Mouse (Mus musculus) spleen, adult 2 months (tissue): ENCODE measurements around the gene Olfr930. TPM values are rescaled to one million over a fixed set of nuclear protein-coding genes. Genes with fewer than 3 reads are reported as not detected.

Source experiments
- DNase-seq, 2 experiments: peaks; one replicate each; pipeline versions ENCODE4 v3.0.0 to v3.0.0-alpha.2; 2012 to 2021; ENCODE audit warnings: low spot score in 2 of 2, low read depth in 1 of 2
- H3K27ac ChIP-seq: fragments of 200-500 bp; 2 replicates; pipeline ENCODE4 v1.5.1; 2012; ENCODE audit warnings: low read length, inconsistent platforms; ENCODE audit not compliant: insufficient read depth
- H3K27me3 ChIP-seq: fragments of 200-500 bp; 2 replicates; pipeline ENCODE4 v1.6.1; 2012; ENCODE audit warnings: mild to moderate bottlenecking, moderate library complexity, low read length, inconsistent platforms; ENCODE audit not compliant: control insufficient read depth, insufficient read depth
- H3K36me3 ChIP-seq: fragments of 200-500 bp; 2 replicates; pipeline ENCODE4 v1.6.1; 2012; ENCODE audit warnings: mild to moderate bottlenecking, low read length, inconsistent platforms; ENCODE audit not compliant: control insufficient read depth, insufficient read depth
- H3K4me1 ChIP-seq: fragments of 200-500 bp; 2 replicates; pipeline ENCODE4 v1.6.1; 2011; ENCODE audit warnings: inconsistent platforms; ENCODE audit not compliant: control insufficient read depth, insufficient read depth, insufficient read length
- H3K4me3 ChIP-seq: fragments of 200-500 bp; 2 replicates; pipeline ENCODE4 v1.5.1; 2011; ENCODE audit warnings: mild to moderate bottlenecking, inconsistent platforms; ENCODE audit not compliant: insufficient read depth, insufficient read length; ENCODE audit errors: extremely low read depth
- CTCF ChIP-seq: fragments of 200-500 bp; IDR thresholded peaks from 2 replicates; pipeline ENCODE4 v1.5.1; 2011; ENCODE audit warnings: mild to moderate bottlenecking, inconsistent platforms; ENCODE audit not compliant: insufficient read depth, insufficient read length, insufficient replicate concordance; ENCODE audit errors: extremely low read depth
- POLR2A ChIP-seq: fragments of 200-500 bp; IDR thresholded peaks from 2 replicates; pipeline ENCODE4 v1.6.1; 2011; ENCODE audit warnings: low read depth, low read length, inconsistent platforms
- WGBS: fragments of 180-500 bp; shearing (Covaris S2); methylation state at CpG from one replicate; pipeline ENCODE4 v1.1.7; 2018; 5-methylcytosine and 5-hydroxymethylcytosine counted together
- polyA plus RNA-seq: library from polyadenylated mRNA; depleted of rRNA; stranded (reverse); fragments of >200 nt; gene quantifications from 2 replicates; pipeline ENCODE4 v1.2.3, GENCODE M21; 2012; rRNA removed

Gene Olfr930
- not detected in 2 replicates for polyA plus RNA-seq

GRCm38 (mm10) chr9:38929509-38929908 lies at the start of gene Olfr930:
Olfr930 (plus strand) TSS chr9:38929809.
- H3K27me3 ChIP-seq, result no peaks in the 10 kb centered on the region
- H3K4me1 ChIP-seq, result no peaks in the 10 kb centered on the region
- no peaks in the 10 kb centered on the region for H3K36me3 ChIP-seq
- no peak for TF ChIP-seq CTCF
- TF ChIP-seq POLR2A, result no peak
- no peak within 1 kb of the TSS for H3K4me3 ChIP-seq
- no peak for DNase-seq
- H3K27ac ChIP-seq, result no peak within 1 kb of the TSS

- TF ChIP-seq CTCF (no peak), POLR2A (no peak)
- DNase-seq, result no peak
- Histone ChIP-seq H3K4me1 (no peaks in the 10 kb centered on the region), H3K4me3 (no peak overlapping the region), H3K27ac (no peak overlapping the region), H3K27me3 (no peaks in the 10 kb centered on the region), H3K36me3 (no peaks in the 10 kb centered on the region)
- 72% methylated on average over 7 of the region's 7 CpGs for WGBS
Measured at GRCm38 (mm10) chr9:38953401-38954123, 24.0 kb downstream of the Olfr930 start.

- no peaks in the 10 kb centered on the region for H3K27me3 ChIP-seq
- DNase-seq, result no peak
- no peak overlapping the region for H3K27ac ChIP-seq
- 79% methylated on average over 4 of the region's 4 CpGs for WGBS
- no peak overlapping the region for H3K4me3 ChIP-seq
- TF ChIP-seq CTCF (no peak), POLR2A (no peak)
- no peaks in the 10 kb centered on the region for H3K36me3 ChIP-seq
- no peaks in the 10 kb centered on the region for H3K4me1 ChIP-seq
Measured at GRCm38 (mm10) chr9:38954124-38954416, 24.5 kb downstream of the Olfr930 start.

GRCm38 (mm10) chr9:38972013-38972412 lies 42.4 kb downstream of the Olfr930 start, which contains the start of gene Olfr933:
Olfr933 (plus strand) TSS chr9:38972313.
- Histone ChIP-seq H3K27me3 (no peaks in the 10 kb centered on the region), H3K4me1 (no peaks in the 10 kb centered on the region), H3K36me3 (no peaks in the 10 kb centered on the region), H3K27ac (no peak within 1 kb of the TSS), H3K4me3 (no peak within 1 kb of the TSS)
- no peak for DNase-seq
- WGBS, result 74% methylated on average over 4 of the region's 4 CpGs
- TF ChIP-seq POLR2A, result no peak
- TF ChIP-seq CTCF, result no peak

Other genes with a start within 250 kb of the Olfr930 start
- gene Olfr919, start 226.1 kb upstream of the Olfr930 start, polyA plus RNA-seq, result not detected in 2 replicates
- gene Vwa5a, start 211.5 kb upstream of the Olfr930 start, polyA plus RNA-seq, result 5.1 and 5.5 TPM in 2 replicates
- gene Olfr920, start 177.5 kb upstream of the Olfr930 start, polyA plus RNA-seq, result 0.05 and 0.06 TPM in 2 replicates
- not detected in 2 replicates for gene Olfr921, start 156.7 kb upstream of the Olfr930 start, polyA plus RNA-seq
- gene Olfr922, start 115.2 kb upstream of the Olfr930 start, polyA plus RNA-seq, result not detected in 2 replicates
- gene Olfr923, start 103.3 kb upstream of the Olfr930 start, polyA plus RNA-seq, result not detected in 2 replicates
- gene Olfr924, start 85.4 kb upstream of the Olfr930 start, polyA plus RNA-seq, result not detected in 2 replicates
- not detected in 2 replicates for gene Olfr26, start 74.7 kb upstream of the Olfr930 start, polyA plus RNA-seq
- not detected in 2 replicates for gene Olfr926, start 52.7 kb upstream of the Olfr930 start, polyA plus RNA-seq
- gene Olfr933, start 42.5 kb downstream of the Olfr930 start, polyA plus RNA-seq, result not detected in 2 replicates
- gene Olfr934, start 58.5 kb downstream of the Olfr930 start, polyA plus RNA-seq, result not detected in 2 replicates
- gene Olfr935, start 69.9 kb downstream of the Olfr930 start, polyA plus RNA-seq, result not detected in 2 replicates
- not detected in 2 replicates for gene Olfr146, start 93.6 kb downstream of the Olfr930 start, polyA plus RNA-seq
- not detected in 2 replicates for gene Olfr937, start 135.1 kb downstream of the Olfr930 start, polyA plus RNA-seq
- not detected in 2 replicates for gene Olfr938, start 149.1 kb downstream of the Olfr930 start, polyA plus RNA-seq
- not detected in 2 replicates for gene Olfr27, start 198.3 kb downstream of the Olfr930 start, polyA plus RNA-seq
- not detected in 2 replicates for gene Olfr943, start 236.5 kb downstream of the Olfr930 start, polyA plus RNA-seq